Mouse (Mus musculus) bone marrow macrophage, adult 2 months (primary cell): ENCODE measurements around the gene Mrgprd.

Experiments used
- CTCF ChIP-seq: IDR thresholded peaks from 2 replicates; pipeline ENCODE4 v1.5.1; 2012; ENCODE audit warnings: low read depth, mild to moderate bottlenecking, low read length, moderate library complexity
- POLR2A ChIP-seq: IDR thresholded peaks from 2 replicates; pipeline ENCODE4 v1.6.1; 2012; ENCODE audit warnings: mild to moderate bottlenecking, low read depth, low read length, borderline replicate concordance

GRCm38 (mm10) chr7:145325697-145326096, 11.1 kb downstream of the Mrgprd start:
- no peak for TF ChIP-seq CTCF
- TF ChIP-seq POLR2A = no peak
